Mouse (Mus musculus): ENCODE data around the gene Gm28230.

DNA sequence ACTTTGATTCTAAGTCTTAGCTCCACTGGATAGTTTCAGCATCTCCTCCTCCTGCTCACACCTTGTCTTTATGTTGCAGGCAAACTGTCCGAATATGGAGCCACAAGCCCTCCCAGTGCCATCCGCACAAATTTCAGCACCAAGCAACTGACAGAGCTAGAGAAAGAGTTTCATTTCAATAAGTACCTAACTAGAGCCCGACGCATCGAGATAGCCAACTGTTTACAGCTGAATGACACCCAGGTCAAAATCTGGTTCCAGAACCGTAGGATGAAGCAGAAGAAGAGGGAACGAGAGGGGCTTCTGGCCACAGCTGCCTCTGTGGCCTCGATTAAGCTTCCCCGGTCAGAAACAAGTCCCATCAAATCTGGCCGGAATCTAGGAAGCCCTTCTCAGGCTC lies 37.4 kb downstream of the Gm28230 start:
- TF ChIP-seq FLI1 (IDR thresholded peaks at IDR 0.05; ENCODE audit: low read length) (no peak), GATA1 (IDR thresholded peaks at IDR 0.05; ENCODE audit: borderline replicate concordance, low read length) (no peak)
